Mouse (Mus musculus): ENCODE data around the gene Errfi1. TPM values are rescaled to one million over a fixed set of nuclear protein-coding genes. Genes with fewer than 3 reads are reported as not detected.

Errfi1 gene
- total RNA-seq, 2 experiments from 2014 or later: 29.7 to 32.6 TPM

DNA sequence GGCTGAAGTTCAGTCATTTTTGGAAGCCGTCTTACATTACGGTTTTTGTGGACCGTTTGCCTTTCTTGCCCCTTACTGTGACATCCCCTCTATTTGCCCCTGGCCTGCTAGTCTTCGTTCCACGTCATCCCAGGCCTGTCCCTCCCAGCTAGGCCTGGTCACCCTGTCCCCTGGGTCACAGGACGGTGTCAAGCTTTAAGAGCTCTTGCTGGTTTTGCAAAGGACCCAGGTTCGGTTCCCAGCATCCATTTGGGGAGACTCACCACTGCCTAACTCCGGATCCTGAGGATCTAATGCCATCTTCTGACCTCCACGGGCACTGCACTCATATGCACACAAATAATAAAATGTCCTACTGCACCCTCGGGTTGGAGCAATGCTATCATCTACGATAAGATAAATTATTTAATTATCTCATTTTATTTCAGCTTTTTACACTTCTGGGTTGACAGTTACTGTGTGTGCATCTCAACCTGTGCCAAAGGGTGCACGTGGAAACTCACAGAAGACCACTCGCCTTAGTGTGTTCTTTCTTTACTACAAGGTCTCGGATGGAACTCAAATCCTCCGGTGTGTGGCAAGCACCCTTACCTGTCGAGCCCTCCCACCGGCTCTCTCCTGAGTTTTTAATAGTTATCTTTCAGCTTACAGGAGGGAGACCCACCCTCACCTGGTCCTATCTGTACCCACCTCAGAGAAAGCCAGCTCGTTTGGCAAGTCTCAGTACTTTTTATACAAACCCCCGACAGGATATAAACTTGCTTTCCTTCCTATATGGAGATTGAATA, 56.6 kb downstream of the Errfi1 start:
- DNase-seq (ENCODE audit: low spot score in 2 of 2): no peak

DNA sequence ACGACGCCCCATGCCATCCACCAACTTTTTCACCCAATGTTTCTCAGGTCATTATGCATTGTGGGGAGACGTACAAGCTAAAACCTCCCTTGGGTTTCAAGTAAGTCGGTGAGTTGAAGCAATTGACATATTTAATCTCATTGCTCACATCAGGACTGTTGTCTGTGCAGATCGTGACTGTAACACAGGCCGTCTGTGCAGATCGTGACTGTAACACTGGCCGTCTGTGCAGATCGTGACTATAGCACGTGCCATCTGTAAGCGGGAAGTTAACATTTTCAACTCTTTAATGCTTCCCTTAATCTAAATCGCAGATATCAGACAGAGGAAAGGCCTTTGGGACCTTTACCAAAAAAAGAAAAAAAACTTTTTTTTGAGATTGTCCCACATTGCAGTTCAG, 60.0 kb downstream of the Errfi1 start:
- DNase-seq (ENCODE audit: low spot score in 2 of 2): no peak

DNA sequence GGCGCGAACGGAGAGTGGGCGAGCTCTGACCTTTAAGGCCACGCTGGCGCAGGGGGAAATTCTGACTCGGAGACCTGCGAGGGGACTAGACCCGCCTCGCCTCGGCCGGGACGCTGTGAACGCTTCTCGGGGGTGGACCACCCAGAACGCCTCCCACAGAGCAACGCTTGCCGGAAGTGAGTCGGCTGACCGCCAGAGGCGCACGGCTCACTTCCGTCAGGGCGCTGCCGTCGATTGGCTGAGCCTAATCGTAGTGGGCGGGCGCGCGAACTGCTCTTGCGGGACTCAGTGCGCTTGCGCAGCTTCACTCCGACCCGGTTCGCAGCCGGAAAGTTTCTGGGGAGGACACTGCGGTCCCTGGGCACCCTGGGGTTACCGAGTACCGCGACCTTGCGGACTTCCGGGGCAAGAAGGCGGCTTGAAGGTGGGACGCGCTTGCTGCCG, 60.6 kb downstream of the Errfi1 start, which contains the start of the genes Park7 and Tnfrsf9:
Park7 (minus strand) TSS at position 148 of the 444 bp plus-strand sequence.
Tnfrsf9 (plus strand) TSS at position 273 of the 444 bp plus-strand sequence.
- DNase-seq (ENCODE audit: low spot score in 2 of 2): peak; percentile 95 to 97

DNA sequence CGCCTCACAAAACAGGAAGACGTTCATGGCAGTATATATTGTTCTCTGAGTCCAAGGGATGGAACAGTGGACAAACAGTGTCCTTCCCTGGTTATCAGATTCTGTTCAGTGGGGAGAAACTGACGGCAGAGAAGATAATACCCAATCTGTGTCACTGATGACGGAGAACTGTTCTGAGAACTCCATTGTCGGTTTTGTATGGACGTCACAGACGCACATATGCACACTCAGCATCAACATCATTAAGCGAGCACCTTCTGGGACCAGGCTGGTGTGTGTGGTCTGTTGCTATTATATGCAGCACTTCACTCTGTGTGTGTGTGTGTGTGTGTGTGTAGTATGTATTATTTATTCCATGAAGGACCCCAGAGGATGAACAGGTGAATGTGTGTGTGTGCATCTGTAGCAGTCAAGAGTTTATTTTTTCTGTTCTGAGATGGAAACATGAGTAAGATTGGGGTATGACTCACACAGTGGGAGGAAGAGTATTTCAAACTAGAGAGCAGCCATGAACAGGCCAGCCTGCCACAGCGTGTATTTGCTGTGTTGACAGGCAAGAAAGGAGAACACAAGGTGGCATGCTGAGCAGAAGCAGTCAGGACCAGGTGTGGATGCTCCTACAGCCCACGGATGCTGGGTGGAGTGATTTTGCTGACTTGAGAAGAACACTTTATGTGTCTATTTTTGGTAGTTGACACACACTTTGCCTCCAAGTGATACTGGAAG, 61.6 kb downstream of the Errfi1 start:
- peak; percentile 40 to 50 for DNase-seq (ENCODE audit: low spot score in 2 of 2)

DNA sequence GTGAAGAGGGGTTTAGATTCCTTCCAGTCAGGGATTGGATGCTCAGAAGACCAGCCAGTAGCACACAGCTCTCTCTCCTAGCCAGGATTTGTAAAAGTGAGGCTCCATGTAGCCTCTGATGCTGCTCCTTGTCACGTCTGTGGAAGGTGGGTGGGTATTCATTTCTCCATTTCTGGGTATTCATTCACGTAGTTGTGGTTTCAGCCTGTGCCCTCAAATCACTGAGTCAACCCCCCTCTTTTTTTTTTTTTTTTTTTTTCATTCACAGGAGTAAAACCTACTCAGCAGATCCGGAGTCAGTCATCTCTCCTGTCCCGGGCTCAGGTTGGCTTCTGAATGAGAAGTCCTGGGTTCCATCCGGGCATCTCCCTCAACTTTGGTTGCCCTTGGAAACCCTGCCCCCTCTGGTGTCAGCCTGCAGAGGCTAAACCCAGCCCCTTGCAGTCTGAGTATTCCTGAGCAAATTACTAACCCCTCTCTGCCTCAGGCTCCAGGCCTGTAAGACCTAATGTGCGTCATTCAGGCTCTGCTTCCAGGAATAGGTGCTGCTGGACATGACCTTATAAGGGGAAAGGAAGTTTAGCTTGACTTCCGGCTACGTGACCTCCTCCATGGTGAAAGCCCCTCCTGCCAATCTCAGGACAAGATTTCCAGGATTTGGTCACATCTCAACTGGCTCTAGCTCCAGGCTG, 63.8 kb downstream of the Errfi1 start:
- no peak for DNase-seq (ENCODE audit: low spot score in 2 of 2)

Other genes starting within 250 kb of the Errfi1 start
- gene Slc45a1, start 201.7 kb upstream of the Errfi1 start, total RNA-seq (2021): 10 to 100 TPM; 49.1 to 49.4 TPM
- gene Park7, start 60.5 kb downstream of the Errfi1 start, total RNA-seq (2021): 100 to 1,000 TPM; 215 to 216 TPM
- under 1 TPM; 0.35 to 0.94 TPM for gene Tnfrsf9, start 60.6 kb downstream of the Errfi1 start, total RNA-seq (2021)
- not detected for gene Uts2, start 143.2 kb downstream of the Errfi1 start, total RNA-seq (2021)
- gene Per3, start 190.7 kb downstream of the Errfi1 start, total RNA-seq (2021): 10 to 100 TPM; 22.2 to 24.4 TPM
- gene Vamp3, start 204.0 kb downstream of the Errfi1 start, total RNA-seq (2021): 10 to 100 TPM; 28.6 to 28.8 TPM
- gene Gm13090, start 235.7 kb downstream of the Errfi1 start, total RNA-seq (2021): not detected

Data from left cerebral cortex, adult 18-20 months (tissue).